Mouse (Mus musculus) forebrain, embryonic 11.5 days (tissue): Measurements from ENCODE around the gene Lmtk2. TPM values are rescaled to one million over a fixed set of nuclear protein-coding genes. Genes with fewer than 3 reads are reported as not detected.

Source experiments
- ATAC-seq: fragments of 200-750 bp; cut with Nextera tagmentation; replicated peaks from 2 replicates; pipeline ENCODE4 v1.8.0; 2017; ENCODE audit warnings: moderate TSS enrichment; ENCODE audit not compliant: low FRiP score
- DNase-seq: peaks from one replicate; pipeline ENCODE4 v3.0.0-alpha.2; 2017; ENCODE audit warnings: low spot score
- H3K27ac ChIP-seq: fragments of 300-500 bp; sonication (generic); 2 replicates; pipeline ENCODE4 v1.5.1; 2014; ENCODE audit warnings: low read depth, low read length
- H3K27me3 ChIP-seq: fragments of 300-500 bp; sonication (generic); 2 replicates; pipeline ENCODE4 v1.6.1; 2014; ENCODE audit warnings: mild to moderate bottlenecking, low read length, mixed read lengths; ENCODE audit not compliant: control insufficient read depth, insufficient read depth
- H3K36me3 ChIP-seq: fragments of 300-500 bp; sonication (generic); 2 replicates; pipeline ENCODE4 v1.6.1; 2014; ENCODE audit warnings: mild to moderate bottlenecking, low read length, moderate library complexity, mixed read lengths; ENCODE audit not compliant: control insufficient read depth, insufficient read depth
- H3K4me1 ChIP-seq: fragments of 300-500 bp; sonication (generic); replicated peaks from 2 replicates; pipeline ENCODE4 v1.6.1; 2014; ENCODE audit warnings: low read length, mixed read lengths; ENCODE audit not compliant: control insufficient read depth, insufficient read depth
- H3K4me2 ChIP-seq: fragments of 300-500 bp; sonication (generic); 2 replicates; pipeline ENCODE4 v1.6.1; 2014; ENCODE audit warnings: low read depth, mild to moderate bottlenecking, low read length, moderate library complexity, mixed read lengths; ENCODE audit not compliant: severe bottlenecking
- H3K4me3 ChIP-seq: fragments of 300-500 bp; sonication (generic); 2 replicates; pipeline ENCODE4 v1.5.1; 2014; ENCODE audit warnings: low read depth, low read length
- H3K9ac ChIP-seq: fragments of 300-500 bp; sonication (generic); 2 replicates; pipeline ENCODE4 v1.6.1; 2014; ENCODE audit warnings: low read length
- H3K9me3 ChIP-seq: fragments of 300-500 bp; sonication (generic); 2 replicates; pipeline ENCODE4 v1.6.1; 2016; ENCODE audit warnings: low read length, mixed read lengths; ENCODE audit not compliant: control insufficient read depth
- WGBS: fragments of 180-500 bp; shearing (Covaris S2); extraction: QIAGEN DNeasy Blood & Tissue Kit; methylation state at CpG from one replicate; pipeline ENCODE4 v1.1.7; 2014; 5-methylcytosine and 5-hydroxymethylcytosine counted together
- polyA plus RNA-seq: library from polyadenylated mRNA; unstranded; fragments of >200 nt; fragmentation: Nextera tagmentation; extraction: Ambion mirVana; gene quantifications from 2 replicates; pipeline ENCODE4 v1.2.1, GENCODE M21; 2014

The Lmtk2 gene
- polyA plus RNA-seq, 1 experiment from 2014 or later, result 8.3 TPM

DNA sequence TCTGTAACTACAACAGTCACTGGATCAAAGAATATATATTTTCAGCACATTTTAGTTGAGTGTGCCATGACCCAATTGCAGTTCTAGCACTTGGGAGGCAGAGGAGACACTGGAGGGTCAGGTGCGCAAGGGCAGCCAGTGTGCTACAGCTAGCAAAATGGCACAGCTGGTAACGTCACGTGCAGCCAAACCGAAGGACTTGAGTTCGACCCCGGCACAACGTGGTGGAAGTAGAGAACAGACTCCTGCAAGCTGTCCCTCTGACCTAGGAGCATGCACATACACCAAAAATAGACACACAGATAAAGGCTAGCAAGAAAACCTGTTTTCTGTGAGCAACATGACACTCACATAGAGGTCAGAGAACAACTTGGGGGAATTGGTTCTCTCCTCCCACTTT, 89.1 kb downstream of the Lmtk2 start:
- H3K36me3 ChIP-seq, result no peaks in the 10 kb centered on the region
- H3K27me3 ChIP-seq, result no peaks in the 10 kb centered on the region
- H3K4me2 ChIP-seq, result no peak overlapping the region
- no peak overlapping the region for H3K4me3 ChIP-seq
- no peak for DNase-seq
- peaks cover 8% of the 10 kb centered on the region; the same call in 1 of the 2 replicates for H3K4me1 ChIP-seq
- WGBS, result 78% methylated on average over 7 of the region's 7 CpGs
- no peak overlapping the region for H3K27ac ChIP-seq
- no peaks in the 10 kb centered on the region for H3K9me3 ChIP-seq
- no peak for ATAC-seq
- no peak overlapping the region for H3K9ac ChIP-seq

DNA sequence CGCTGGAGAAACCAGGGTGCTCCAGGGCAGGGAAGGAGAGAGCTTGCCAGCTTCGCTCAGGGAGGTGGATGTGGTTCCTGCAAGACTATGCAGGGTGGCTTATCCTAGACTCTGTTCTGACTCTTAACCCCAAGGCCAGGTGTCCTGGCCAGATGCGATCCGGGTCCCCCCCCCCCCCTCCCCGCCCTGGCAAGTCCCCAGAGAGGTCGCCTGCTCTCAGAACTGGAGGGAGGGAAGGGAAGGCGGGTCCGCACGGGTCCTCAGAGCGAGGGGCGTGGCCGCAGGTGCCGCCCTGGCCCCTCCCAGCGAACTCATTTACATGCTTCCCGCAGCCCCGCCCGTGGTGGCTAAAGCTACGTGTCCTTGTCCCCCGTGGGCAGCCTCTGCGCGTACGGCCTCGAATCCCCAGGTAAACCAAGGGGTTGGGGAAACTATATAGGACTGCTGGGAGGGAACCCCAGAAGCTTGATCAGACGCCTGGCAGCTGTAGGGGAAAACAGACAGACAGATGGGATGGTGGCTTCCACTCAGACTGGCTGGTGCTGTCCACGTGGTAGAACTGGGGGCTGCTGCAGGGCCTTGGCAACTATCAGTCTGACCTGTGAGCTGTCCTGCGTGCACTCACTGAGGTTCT, 89.8 kb downstream of the Lmtk2 start, which contains the start of gene Bhlha15:
Bhlha15 (plus strand) TSS at position 337 of the 634 bp plus-strand sequence.
- Histone ChIP-seq H3K27me3 (no peaks in the 10 kb centered on the region), H3K27ac (no peak within 1 kb of the TSS), H3K36me3 (no peaks in the 10 kb centered on the region), H3K9ac (no peak within 1 kb of the TSS), H3K9me3 (no peaks in the 10 kb centered on the region), H3K4me1 (peaks cover 8% of the 10 kb centered on the region; the same call in 1 of the 2 replicates), H3K4me3 (peak within 1 kb of the TSS; percentile 11; the same call in 1 of the 2 replicates), H3K4me2 (peak within 1 kb of the TSS; percentile 50)
- peak; percentile 24; the same call in 1 of the 2 replicates for ATAC-seq
- 5% methylated on average over 22 of the region's 26 CpGs for WGBS
- DNase-seq, result peak; percentile 69

DNA sequence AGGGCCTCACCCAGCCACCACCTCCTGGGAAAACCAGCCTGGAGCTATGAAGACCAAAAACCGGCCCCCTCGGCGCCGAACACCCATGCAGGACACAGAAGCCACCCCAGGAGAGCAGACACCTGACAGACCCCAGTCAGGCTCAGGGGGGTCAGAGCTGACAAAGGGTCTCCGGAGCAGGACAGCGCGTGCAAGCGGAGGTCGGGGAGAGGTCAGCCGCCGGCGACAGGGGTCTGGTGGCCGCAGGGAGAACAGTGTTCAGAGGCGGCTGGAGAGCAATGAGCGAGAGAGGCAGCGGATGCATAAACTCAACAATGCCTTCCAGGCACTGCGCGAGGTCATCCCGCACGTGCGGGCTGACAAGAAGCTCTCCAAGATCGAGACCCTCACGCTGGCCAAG, 90.8 kb downstream of the Lmtk2 start:
- no peak for ATAC-seq
- Histone ChIP-seq H3K36me3 (no peaks in the 10 kb centered on the region), H3K27ac (no peak overlapping the region), H3K9ac (no peak overlapping the region), H3K9me3 (no peaks in the 10 kb centered on the region), H3K4me3 (no peak overlapping the region), H3K4me2 (no peak overlapping the region), H3K4me1 (peaks cover 8% of the 10 kb centered on the region; the same call in 1 of the 2 replicates), H3K27me3 (no peaks in the 10 kb centered on the region)
- WGBS, result 47% methylated on average over 23 of the region's 23 CpGs
- DNase-seq, result no peak

DNA sequence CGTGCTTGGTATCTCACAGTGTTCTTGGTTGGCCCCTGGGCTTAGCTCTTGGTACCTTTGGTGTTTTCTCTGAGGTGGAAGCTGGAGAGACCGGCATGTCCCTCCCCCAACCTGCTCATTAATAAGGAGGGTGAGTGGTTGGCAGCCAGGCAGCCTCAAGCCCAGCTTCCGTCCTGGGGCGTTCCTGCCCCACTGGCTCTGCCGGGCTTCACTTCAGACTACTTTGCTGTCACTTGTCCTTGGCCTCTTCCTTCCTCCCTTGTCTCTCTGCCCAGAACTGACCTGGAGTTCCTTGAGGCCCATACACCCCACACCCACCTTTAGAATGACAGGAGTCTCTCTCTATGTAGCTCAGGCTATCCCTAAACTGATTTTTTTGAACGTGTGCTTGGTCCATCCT, 92.4 kb downstream of the Lmtk2 start:
- no peaks in the 10 kb centered on the region for H3K9me3 ChIP-seq
- WGBS, result 84% methylated on average over 6 of the region's 6 CpGs
- H3K4me1 ChIP-seq, result peaks cover 8% of the 10 kb centered on the region; the same call in 1 of the 2 replicates
- no peak overlapping the region for H3K9ac ChIP-seq
- H3K4me2 ChIP-seq, result no peak overlapping the region
- no peaks in the 10 kb centered on the region for H3K27me3 ChIP-seq
- DNase-seq (no peak), ATAC-seq (no peak)
- no peak overlapping the region for H3K4me3 ChIP-seq
- no peak overlapping the region for H3K27ac ChIP-seq
- H3K36me3 ChIP-seq, result no peaks in the 10 kb centered on the region

DNA sequence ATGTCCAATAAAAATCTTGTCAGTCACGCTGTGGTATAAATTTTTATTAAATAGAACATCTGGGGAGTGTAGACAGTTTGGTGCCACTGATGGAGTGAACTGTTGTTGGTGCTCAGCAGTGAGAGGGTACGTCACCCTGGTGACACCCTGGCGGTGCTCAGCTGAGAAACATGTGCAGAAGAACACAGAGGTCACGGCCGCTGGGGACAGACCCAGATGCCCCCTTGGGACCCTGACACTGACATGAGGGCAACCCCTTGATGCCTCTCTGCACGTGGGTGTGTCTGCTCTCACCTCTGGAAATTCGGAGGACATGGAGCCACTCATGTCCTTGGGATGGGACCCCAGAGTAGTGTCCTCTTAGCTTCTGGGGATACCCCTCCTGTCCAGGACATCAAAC, 94.2 kb downstream of the Lmtk2 start:
- ATAC-seq (no peak), DNase-seq (no peak)
- no peaks in the 10 kb centered on the region for H3K36me3 ChIP-seq
- H3K4me3 ChIP-seq, result no peak overlapping the region
- H3K27ac ChIP-seq, result no peak overlapping the region
- no peaks in the 10 kb centered on the region for H3K9me3 ChIP-seq
- H3K4me1 ChIP-seq, result peaks cover 8% of the 10 kb centered on the region; the same call in 1 of the 2 replicates
- no peak overlapping the region for H3K9ac ChIP-seq
- H3K27me3 ChIP-seq, result no peaks in the 10 kb centered on the region
- WGBS, result 86% methylated on average over 7 of the region's 7 CpGs
- no peak overlapping the region for H3K4me2 ChIP-seq

DNA sequence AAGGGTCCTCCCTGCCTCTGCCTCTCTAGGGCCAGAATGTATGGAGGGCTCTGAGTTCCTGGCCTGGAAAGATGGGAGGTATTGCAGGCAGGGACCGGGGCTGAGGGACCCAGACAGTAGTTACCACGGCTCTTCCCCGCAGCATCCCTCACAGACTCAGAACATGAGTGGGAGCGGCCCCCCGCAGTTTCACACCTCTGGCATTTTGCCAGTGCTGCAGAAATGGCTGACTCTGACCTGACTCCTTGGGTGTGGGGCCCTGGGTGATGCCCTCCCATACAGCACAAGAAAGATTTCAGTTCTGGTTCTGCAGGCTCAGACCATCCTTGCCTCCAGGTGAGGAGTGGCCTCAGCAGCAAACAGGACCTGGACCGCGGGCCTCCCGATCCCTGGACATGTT, 95.3 kb downstream of the Lmtk2 start:
- no peak overlapping the region for H3K4me3 ChIP-seq
- no peak for DNase-seq
- no peaks in the 10 kb centered on the region for H3K27me3 ChIP-seq
- H3K36me3 ChIP-seq, result no peaks in the 10 kb centered on the region
- no peaks in the 10 kb centered on the region for H3K9me3 ChIP-seq
- no peak overlapping the region for H3K9ac ChIP-seq
- ATAC-seq, result no peak
- H3K4me1 ChIP-seq, result 0 out of 2 replicates have a peak, but pooled peaks cover under 1% of the 10 kb centered on the region
- H3K4me2 ChIP-seq, result no peak overlapping the region
- H3K27ac ChIP-seq, result no peak overlapping the region
- 93% methylated on average over 8 of the region's 8 CpGs for WGBS

DNA sequence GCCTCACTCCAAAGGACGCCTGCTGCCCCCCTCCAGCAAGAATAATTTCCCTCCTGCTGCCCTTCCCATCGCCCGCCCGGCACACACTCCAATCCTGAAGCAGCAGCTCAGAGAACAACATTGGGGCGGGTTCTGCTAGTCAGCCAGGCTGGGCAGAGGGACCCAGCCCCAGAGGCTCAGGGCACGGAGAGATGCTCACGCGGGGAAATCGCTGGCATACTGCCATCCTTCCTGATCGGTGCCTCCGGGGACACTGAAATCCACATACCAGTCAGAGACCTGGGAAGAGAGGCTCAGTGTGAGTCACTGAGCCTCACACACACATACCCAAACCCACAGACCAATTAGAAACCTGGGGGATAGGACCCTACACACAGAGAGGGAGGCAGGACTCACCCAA, 100.4 kb downstream of the Lmtk2 start:
- Histone ChIP-seq H3K36me3 (no peaks in the 10 kb centered on the region; the same call in 1 of the 2 replicates), H3K27ac (no peak overlapping the region), H3K4me3 (no peak overlapping the region), H3K9ac (no peak overlapping the region), H3K27me3 (no peaks in the 10 kb centered on the region), H3K4me2 (no peak overlapping the region), H3K9me3 (peaks cover 5% of the 10 kb centered on the region; the same call in 1 of the 2 replicates), H3K4me1 (no peaks in the 10 kb centered on the region)
- ATAC-seq (no peak), DNase-seq (no peak)
- WGBS, result 90% methylated on average over 11 of the region's 11 CpGs

DNA sequence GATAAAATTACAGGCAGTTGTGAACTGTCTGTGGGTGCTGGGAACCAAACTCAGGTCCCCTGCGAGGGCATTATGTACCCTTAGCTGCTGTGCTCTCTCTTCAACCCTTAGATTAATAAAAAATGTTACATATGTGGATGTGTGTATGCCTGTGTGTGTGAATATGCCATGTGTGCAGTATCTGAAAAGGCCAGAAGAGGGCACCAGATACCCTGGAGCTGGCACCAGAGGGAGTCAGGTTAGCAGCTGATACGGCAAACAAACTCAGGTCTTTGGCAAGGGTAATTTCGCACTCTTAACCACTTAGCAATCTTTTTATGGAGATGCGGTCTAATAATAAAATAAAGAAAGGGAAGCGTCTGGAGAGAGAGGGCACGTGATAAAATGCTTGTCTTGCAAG, 102.2 kb downstream of the Lmtk2 start:
- 97% methylated on average over 6 of the region's 6 CpGs for WGBS
- H3K4me2 ChIP-seq, result no peak overlapping the region
- H3K4me1 ChIP-seq, result no peaks in the 10 kb centered on the region
- DNase-seq (no peak), ATAC-seq (no peak)
- H3K4me3 ChIP-seq, result no peak overlapping the region
- H3K9me3 ChIP-seq, result peaks cover 5% of the 10 kb centered on the region; the same call in 1 of the 2 replicates
- no peaks in the 10 kb centered on the region for H3K27me3 ChIP-seq
- H3K36me3 ChIP-seq, result no peaks in the 10 kb centered on the region; the same call in 1 of the 2 replicates
- no peak overlapping the region for H3K27ac ChIP-seq
- H3K9ac ChIP-seq, result no peak overlapping the region
